Mouse (Mus musculus) neural tube, embryonic 14.5 days (tissue): ENCODE results near the gene Ctla4. TPM values are rescaled to one million over a fixed set of nuclear protein-coding genes. Genes with fewer than 3 reads are reported as not detected.

Source experiments
- ATAC-seq: fragments of 200-750 bp; cut with Nextera tagmentation; 2 replicates; pipeline ENCODE4 v1.8.0; 2017; ENCODE audit warnings: low read depth, mild to moderate bottlenecking, moderate TSS enrichment, moderate library complexity
- H3K27ac ChIP-seq: fragments of 300-500 bp; sonication (generic); 2 replicates; pipeline ENCODE4 v1.5.1; 2014; ENCODE audit warnings: low read depth, mild to moderate bottlenecking, control low read depth, low read length, moderate library complexity, mixed read lengths
- H3K27me3 ChIP-seq: fragments of 300-500 bp; sonication (generic); 2 replicates; pipeline ENCODE4 v1.6.1; 2014; ENCODE audit warnings: low read length; ENCODE audit not compliant: control insufficient read depth, insufficient read depth
- H3K36me3 ChIP-seq: fragments of 300-500 bp; sonication (generic); 2 replicates; pipeline ENCODE4 v1.6.1; 2014; ENCODE audit warnings: low read length, mixed read lengths; ENCODE audit not compliant: control insufficient read depth, insufficient read depth
- H3K4me1 ChIP-seq: fragments of 300-500 bp; sonication (generic); 2 replicates; pipeline ENCODE4 v1.6.1; 2014; ENCODE audit warnings: low read length; ENCODE audit not compliant: control insufficient read depth, insufficient read depth
- H3K4me2 ChIP-seq: fragments of 300-500 bp; sonication (generic); 2 replicates; pipeline ENCODE4 v1.6.1; 2014; ENCODE audit warnings: mild to moderate bottlenecking, low read depth, low read length, control low read depth
- H3K4me3 ChIP-seq: fragments of 300-500 bp; sonication (generic); 2 replicates; pipeline ENCODE4 v1.5.1; 2014; ENCODE audit warnings: low read depth, low read length, control low read depth, mixed read lengths
- H3K9ac ChIP-seq: fragments of 300-500 bp; sonication (generic); replicated peaks from 2 replicates; pipeline ENCODE4 v1.6.1; 2014; ENCODE audit warnings: low read depth, mild to moderate bottlenecking, control low read depth, low read length, mixed read lengths
- H3K9me3 ChIP-seq: fragments of 300-500 bp; sonication (generic); 2 replicates; pipeline ENCODE4 v1.6.1; 2016; ENCODE audit warnings: low read length; ENCODE audit not compliant: control insufficient read depth
- WGBS: fragments of 180-500 bp; shearing (Covaris S2); extraction: QIAGEN DNeasy Blood & Tissue Kit; methylation state at CpG from one replicate; pipeline ENCODE4 v1.1.7; 2014; 5-methylcytosine and 5-hydroxymethylcytosine counted together
- polyA plus RNA-seq: library from polyadenylated mRNA; unstranded; fragments of >200 nt; fragmentation: Nextera tagmentation; extraction: Ambion mirVana; gene quantifications from 2 replicates; pipeline ENCODE4 v1.2.1, GENCODE M21; 2014

Gene Ctla4
- polyA plus RNA-seq, 1 experiment from 2014 or later, result not detected

- Histone ChIP-seq H3K4me2 (no peak overlapping the region), H3K9ac (no peak overlapping the region), H3K4me3 (no peak overlapping the region), H3K9me3 (no peaks in the 10 kb centered on the region), H3K36me3 (no peaks in the 10 kb centered on the region), H3K27ac (no peak overlapping the region), H3K27me3 (no peaks in the 10 kb centered on the region), H3K4me1 (no peaks in the 10 kb centered on the region)
- 90% methylated on average over 7 of the region's 7 CpGs for WGBS
- no peak for ATAC-seq
These were observed 43.6 kb downstream of the Ctla4 start for GRCm38 (mm10) chr1:60930397-60930796.

DNA sequence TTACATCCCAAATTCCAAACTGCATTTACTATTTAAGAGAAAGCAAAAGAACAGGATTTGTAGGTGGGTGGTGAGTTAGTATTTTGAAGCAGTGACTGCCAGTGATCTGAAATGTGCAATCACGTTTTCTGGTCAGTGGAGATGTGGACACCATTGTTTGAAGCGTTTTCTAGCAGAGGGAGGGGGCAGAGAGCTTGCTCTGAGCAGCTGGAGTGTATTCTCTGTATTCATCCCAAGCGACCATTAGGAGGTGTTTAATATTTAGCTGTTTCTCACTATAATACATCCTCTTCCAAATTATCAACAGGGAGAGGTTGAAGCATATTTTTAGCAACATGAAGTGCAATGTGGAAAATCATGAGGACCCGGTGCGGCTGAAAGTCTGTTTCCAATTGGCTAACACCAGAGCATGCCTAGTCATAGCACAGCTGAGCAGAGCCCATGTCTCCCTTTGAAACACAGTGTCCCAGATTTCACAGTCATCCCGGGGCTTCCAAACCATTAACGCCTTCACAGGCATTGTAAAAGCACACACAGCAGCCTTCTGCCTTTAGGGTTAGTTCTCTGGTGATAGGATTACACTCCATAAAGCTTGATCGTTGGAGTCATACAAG, 49.3 kb downstream of the Ctla4 start:
- no peak overlapping the region for H3K9ac ChIP-seq
- H3K4me3 ChIP-seq, result no peak overlapping the region
- H3K4me2 ChIP-seq, result peak overlapping the region; percentile 29; the same call in 1 of the 2 replicates
- ATAC-seq, result peak; percentile 79
- no peaks in the 10 kb centered on the region for H3K9me3 ChIP-seq
- no peaks in the 10 kb centered on the region for H3K36me3 ChIP-seq
- 24% methylated on average over 8 of the region's 8 CpGs for WGBS
- H3K27ac ChIP-seq, result peak overlapping the region; percentile 52; the same call in 1 of the 2 replicates
- H3K27me3 ChIP-seq, result no peaks in the 10 kb centered on the region
- no peaks in the 10 kb centered on the region for H3K4me1 ChIP-seq

DNA sequence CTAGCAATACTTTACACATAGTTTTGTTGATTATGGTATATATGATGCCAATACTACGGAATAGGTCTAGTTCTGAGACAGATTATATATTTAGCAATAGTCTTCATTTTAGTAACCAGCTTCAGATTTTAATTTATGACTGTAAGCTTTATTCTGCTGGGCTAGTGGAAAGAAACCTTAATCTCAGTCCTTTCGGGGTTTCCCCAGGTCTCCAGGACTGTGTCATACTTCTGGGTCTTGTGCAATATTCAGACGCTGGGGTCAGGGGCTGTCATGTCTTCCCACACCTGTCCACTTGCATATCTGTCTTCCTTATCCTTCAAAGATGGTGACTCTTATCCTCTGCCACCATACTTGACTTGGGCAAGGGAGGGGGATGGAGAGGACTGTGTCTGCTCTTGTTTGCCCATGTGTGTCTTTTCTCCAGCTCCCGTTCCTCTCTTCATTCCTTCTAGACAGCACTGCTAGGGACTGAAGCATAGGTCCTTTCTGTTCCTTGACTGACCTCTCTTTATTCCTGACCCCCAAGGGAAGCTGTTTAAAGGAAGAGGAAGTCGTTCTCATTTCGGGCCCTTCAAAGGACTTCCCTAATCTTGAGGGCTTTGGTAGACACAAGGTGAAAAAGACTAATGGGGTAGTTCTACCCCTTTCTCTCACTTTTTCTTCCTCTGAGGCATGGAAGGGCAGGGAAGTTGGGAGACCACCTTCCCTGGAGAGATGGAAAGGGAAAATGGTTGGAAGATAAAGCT, 50.3 kb downstream of the Ctla4 start:
- WGBS, result 87% methylated on average over 6 of the region's 6 CpGs
- H3K9me3 ChIP-seq, result no peaks in the 10 kb centered on the region
- no peak overlapping the region for H3K9ac ChIP-seq
- H3K36me3 ChIP-seq, result no peaks in the 10 kb centered on the region
- no peaks in the 10 kb centered on the region for H3K4me1 ChIP-seq
- no peak for ATAC-seq
- H3K4me3 ChIP-seq, result no peak overlapping the region
- H3K4me2 ChIP-seq, result no peak overlapping the region
- no peaks in the 10 kb centered on the region for H3K27me3 ChIP-seq
- no peak overlapping the region for H3K27ac ChIP-seq

DNA sequence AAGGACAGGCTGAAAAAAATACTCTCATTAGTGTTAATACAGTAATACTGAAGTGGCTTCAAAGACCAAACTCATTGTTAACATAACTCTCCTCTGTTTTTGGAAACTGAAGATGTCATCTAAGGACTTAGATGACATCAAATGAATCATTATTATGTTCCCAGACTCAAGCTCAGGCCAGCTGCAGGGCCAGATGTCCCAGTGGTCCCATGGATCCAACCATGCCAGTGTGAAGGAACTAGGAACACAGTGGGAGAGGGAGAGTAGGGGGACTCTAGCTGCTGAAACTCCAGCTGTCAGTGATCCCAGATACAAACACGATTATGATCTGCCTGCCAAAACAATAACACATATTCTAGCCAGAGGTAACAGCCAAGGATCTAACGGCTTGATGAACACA, 51.5 kb downstream of the Ctla4 start:
- H3K9me3 ChIP-seq, result no peaks in the 10 kb centered on the region
- H3K27me3 ChIP-seq, result no peaks in the 10 kb centered on the region
- no peak overlapping the region for H3K4me2 ChIP-seq
- no peaks in the 10 kb centered on the region for H3K36me3 ChIP-seq
- H3K4me3 ChIP-seq, result no peak overlapping the region
- whole genome bisulfite sequencing, result 72% methylated on average over 2 of the region's 2 CpGs
- H3K27ac ChIP-seq, result no peak overlapping the region
- no peak for ATAC-seq
- no peaks in the 10 kb centered on the region for H3K4me1 ChIP-seq
- H3K9ac ChIP-seq, result no peak overlapping the region

DNA sequence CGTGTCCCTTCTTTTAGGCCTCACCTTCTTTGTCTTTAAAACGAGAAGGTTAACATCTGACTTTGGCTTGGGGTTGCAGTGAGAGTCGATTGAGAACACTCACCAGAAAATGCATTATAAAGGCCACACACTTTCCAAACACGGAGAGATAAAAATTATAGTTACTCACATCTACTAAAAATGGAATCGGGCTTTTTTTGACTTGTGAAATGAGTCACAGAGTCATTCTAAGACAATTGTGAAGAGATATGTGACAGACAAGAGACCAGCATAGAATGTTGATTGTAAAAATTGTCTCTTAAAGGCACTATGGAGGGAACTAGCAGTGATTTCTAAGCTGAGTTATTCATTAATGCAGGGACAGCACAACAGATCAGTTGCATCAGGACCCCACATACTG, 52.2 kb downstream of the Ctla4 start:
- H3K9me3 ChIP-seq, result no peaks in the 10 kb centered on the region
- no peaks in the 10 kb centered on the region for H3K4me1 ChIP-seq
- H3K27ac ChIP-seq, result no peak overlapping the region
- H3K36me3 ChIP-seq, result no peaks in the 10 kb centered on the region
- H3K4me3 ChIP-seq, result no peak overlapping the region
- H3K4me2 ChIP-seq, result no peak overlapping the region
- no peak for ATAC-seq
- no peaks in the 10 kb centered on the region for H3K27me3 ChIP-seq
- WGBS, result 89% methylated on average over 5 of the region's 5 CpGs
- H3K9ac ChIP-seq, result no peak overlapping the region

GRCm38 (mm10) chr1:60940023-60940422, 53.2 kb downstream of the Ctla4 start:
- WGBS, result 81% methylated on average over 3 of the region's 3 CpGs

DNA sequence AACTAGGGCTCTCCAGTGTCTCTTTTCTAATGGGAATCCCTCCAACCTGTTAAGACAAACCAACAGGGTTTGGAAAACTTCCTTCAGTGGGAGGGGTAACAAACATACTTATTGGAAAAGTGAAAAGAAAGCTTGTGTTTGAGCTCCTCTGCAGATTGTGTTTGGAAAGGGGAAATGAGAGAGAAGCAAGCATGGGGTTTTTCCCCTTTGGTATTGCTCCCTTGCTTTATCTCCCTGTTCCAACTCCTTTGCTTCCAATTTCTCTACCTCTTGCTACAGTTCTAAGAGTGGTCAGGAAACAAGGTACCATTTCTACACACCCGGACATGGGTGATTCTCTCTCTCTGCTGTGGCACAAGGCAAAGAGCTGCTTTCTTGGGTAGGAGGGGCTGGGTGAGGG, 53.8 kb downstream of the Ctla4 start:
- Histone ChIP-seq H3K36me3 (no peaks in the 10 kb centered on the region), H3K27ac (no peak overlapping the region), H3K9me3 (no peaks in the 10 kb centered on the region), H3K4me1 (no peaks in the 10 kb centered on the region), H3K27me3 (no peaks in the 10 kb centered on the region), H3K4me2 (no peak overlapping the region), H3K9ac (no peak overlapping the region), H3K4me3 (no peak overlapping the region)
- no peak for ATAC-seq
- WGBS, result 84% methylated on average over 1 of the region's 1 CpGs

More at GRCm38 (mm10) chr1:60940023-60940422, 53.2 kb downstream of the Ctla4 start:
- no peaks in the 10 kb centered on the region for H3K27me3 ChIP-seq
- no peak for ATAC-seq
- H3K4me3 ChIP-seq, result no peak overlapping the region
- H3K4me2 ChIP-seq, result no peak overlapping the region
- H3K9me3 ChIP-seq, result no peaks in the 10 kb centered on the region
- no peak overlapping the region for H3K27ac ChIP-seq
- no peak overlapping the region for H3K9ac ChIP-seq
- no peaks in the 10 kb centered on the region for H3K36me3 ChIP-seq
- no peaks in the 10 kb centered on the region for H3K4me1 ChIP-seq

GRCm38 (mm10) chr1:60941056-60942048, 54.6 kb downstream of the Ctla4 start:
- Histone ChIP-seq H3K27me3 (no peaks in the 10 kb centered on the region), H3K9ac (no peak overlapping the region), H3K4me2 (no peak overlapping the region), H3K4me3 (no peak overlapping the region), H3K27ac (no peak overlapping the region), H3K36me3 (no peaks in the 10 kb centered on the region), H3K9me3 (no peaks in the 10 kb centered on the region), H3K4me1 (no peaks in the 10 kb centered on the region)
- 97% methylated on average over 5 of the region's 5 CpGs for WGBS
- no peak for ATAC-seq
